Mouse (Mus musculus): Measurements from ENCODE around the gene Vmn2r26. TPM values are rescaled to one million over a fixed set of nuclear protein-coding genes. Genes with fewer than 3 reads are reported as not detected.
"Not testable (repeated sequence)": the region's sequence is repeated elsewhere in the genome, so short reads cannot be mapped to it uniquely, and the experiment has no call there.

Gene Vmn2r26
- polyA plus RNA-seq (2015; fragmentation: Nextera tagmentation; extraction: Ambion mirVana), result not detected in 2 replicates

DNA sequence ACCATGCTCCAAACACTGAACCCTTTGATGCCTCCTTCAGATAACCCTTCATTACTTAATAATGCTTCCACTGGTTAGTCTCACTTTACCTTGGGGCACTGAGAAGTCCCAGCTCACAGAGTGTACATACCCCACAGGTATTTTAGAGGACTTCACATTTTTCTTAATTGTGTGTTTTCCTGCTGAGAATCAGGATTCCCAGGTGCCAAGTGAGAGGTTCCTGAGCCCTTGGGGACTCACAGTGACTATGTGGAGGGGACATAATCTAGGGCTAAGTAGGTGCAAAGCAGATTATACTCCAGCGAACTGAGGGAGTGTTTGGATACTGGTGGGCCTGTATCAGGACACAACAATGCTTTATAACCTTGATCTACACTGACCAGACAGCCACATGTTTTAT lies at the start of gene Vmn2r26:
TSS of gene Vmn2r26 (plus strand) at position 301 of the 400 bp plus-strand sequence.
- not testable (repeated sequence) for ATAC-seq; H3K4me3 ChIP-seq (ENCODE audit: low read length)
- WGBS, result 74% methylated on average over 1 of the region's 1 CpGs

DNA sequence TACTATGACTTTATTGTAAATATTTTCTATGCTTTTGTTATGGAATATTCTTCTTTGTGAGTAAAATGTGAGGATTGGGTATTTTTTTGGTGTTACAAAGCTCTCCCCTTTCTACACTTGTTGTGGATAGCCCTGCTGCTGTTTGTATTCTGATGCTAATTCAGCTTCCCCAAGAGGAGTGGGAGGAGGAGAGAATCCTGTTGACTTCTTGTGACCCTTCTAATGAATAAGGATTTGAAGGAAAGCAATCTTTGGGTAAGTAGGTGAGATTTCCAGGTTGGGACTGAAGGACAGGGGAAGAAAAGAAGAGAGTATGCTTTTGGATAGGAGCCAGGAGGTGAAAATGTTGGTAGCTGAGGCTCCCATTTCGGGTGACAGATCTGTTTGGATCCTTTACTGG lies 3.5 kb upstream of the Vmn2r26 start:
- WGBS, result 36% methylated on average over 1 of the region's 1 CpGs
- no peak for ATAC-seq

More for the DNA sequence above, at the start of gene Vmn2r26:
- H3K4me1 ChIP-seq (ENCODE audit: control insufficient read depth, insufficient read depth, low read depth, low read length); H3K4me2 ChIP-seq (ENCODE audit: low read length); H3K27ac ChIP-seq (ENCODE audit: low read depth, low read length); H3K36me3 ChIP-seq (ENCODE audit: control insufficient read depth, insufficient read depth, low read length); H3K9ac ChIP-seq (ENCODE audit: low read depth, low read length); H3K27me3 ChIP-seq (replicated peaks; ENCODE audit: control insufficient read depth, insufficient read depth, low read length); H3K9me3 ChIP-seq (ENCODE audit: control insufficient read depth, low read length): not testable (repeated sequence)

DNA sequence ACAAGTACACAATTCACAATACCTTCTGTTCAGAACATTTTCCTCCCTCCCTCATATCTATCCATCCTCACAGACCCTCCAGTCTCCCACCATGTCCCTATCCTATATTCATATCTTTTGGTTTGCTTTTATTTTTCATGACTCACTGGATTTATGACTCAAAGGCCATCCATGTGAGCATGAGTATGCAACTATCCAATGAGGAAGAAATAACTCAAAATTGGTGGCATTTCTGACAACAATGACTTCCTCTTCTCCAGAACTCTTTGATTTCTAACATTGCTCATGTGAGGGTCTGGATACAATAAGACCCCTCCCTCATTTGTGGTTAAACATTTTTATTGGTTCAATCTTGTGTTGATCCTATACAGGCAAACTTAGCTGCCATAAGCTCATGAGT lies 24.0 kb downstream of the Vmn2r26 start:
- Histone ChIP-seq H3K9me3 (ENCODE audit: control insufficient read depth, low read length) (no peaks in the 10 kb centered on the region), H3K4me3 (ENCODE audit: low read length) (no peak overlapping the region), H3K36me3 (ENCODE audit: control insufficient read depth, insufficient read depth, low read length) (no peaks in the 10 kb centered on the region), H3K4me2 (ENCODE audit: low read length) (no peak overlapping the region), H3K4me1 (ENCODE audit: control insufficient read depth, insufficient read depth, low read depth, low read length) (no peaks in the 10 kb centered on the region), H3K9ac (ENCODE audit: low read depth, low read length) (no peak overlapping the region), H3K27ac (ENCODE audit: low read depth, low read length) (no peak overlapping the region), H3K27me3 (replicated peaks; ENCODE audit: control insufficient read depth, insufficient read depth, low read length) (no peaks in the 10 kb centered on the region)
- ATAC-seq, result no peak

More for the DNA sequence above, 3.5 kb upstream of the Vmn2r26 start:
- H3K27me3 ChIP-seq (replicated peaks; ENCODE audit: control insufficient read depth, insufficient read depth, low read length), result no peaks in the 10 kb centered on the region
- H3K4me1 ChIP-seq (ENCODE audit: control insufficient read depth, insufficient read depth, low read depth, low read length), result no peaks in the 10 kb centered on the region
- no peaks in the 10 kb centered on the region for H3K36me3 ChIP-seq (ENCODE audit: control insufficient read depth, insufficient read depth, low read length)
- H3K9ac ChIP-seq (ENCODE audit: low read depth, low read length), result no peak overlapping the region
- H3K9me3 ChIP-seq (ENCODE audit: control insufficient read depth, low read length), result no peaks in the 10 kb centered on the region
- H3K27ac ChIP-seq (ENCODE audit: low read depth, low read length), result no peak overlapping the region
- H3K4me2 ChIP-seq (ENCODE audit: low read length), result no peak overlapping the region
- H3K4me3 ChIP-seq (ENCODE audit: low read length), result no peak overlapping the region

DNA sequence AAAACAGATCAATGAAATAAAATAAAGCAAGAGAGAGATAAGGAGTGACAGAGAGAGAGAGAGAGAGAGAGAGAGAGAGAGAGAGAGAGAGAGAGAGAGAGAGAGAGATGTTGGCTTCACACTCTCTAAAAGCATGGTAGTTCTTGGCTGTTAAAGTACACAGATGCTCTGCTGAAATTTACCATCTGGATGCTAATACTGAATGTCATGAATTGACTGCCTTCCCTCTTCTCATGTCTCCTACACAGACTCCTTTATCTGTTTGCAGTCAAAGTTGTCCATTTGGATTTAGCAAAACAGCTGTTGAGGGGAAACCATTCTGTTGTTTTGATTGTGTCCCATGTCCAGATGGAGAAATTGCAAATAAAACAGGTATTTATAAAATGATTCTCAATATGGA lies 29.2 kb downstream of the Vmn2r26 start:
- ATAC-seq; H3K27me3 ChIP-seq (replicated peaks; ENCODE audit: control insufficient read depth, insufficient read depth, low read length); H3K36me3 ChIP-seq (ENCODE audit: control insufficient read depth, insufficient read depth, low read length); H3K4me1 ChIP-seq (ENCODE audit: control insufficient read depth, insufficient read depth, low read depth, low read length); H3K27ac ChIP-seq (ENCODE audit: low read depth, low read length); H3K4me2 ChIP-seq (ENCODE audit: low read length); H3K4me3 ChIP-seq (ENCODE audit: low read length); H3K9ac ChIP-seq (ENCODE audit: low read depth, low read length); H3K9me3 ChIP-seq (ENCODE audit: control insufficient read depth, low read length): not testable (repeated sequence)

DNA sequence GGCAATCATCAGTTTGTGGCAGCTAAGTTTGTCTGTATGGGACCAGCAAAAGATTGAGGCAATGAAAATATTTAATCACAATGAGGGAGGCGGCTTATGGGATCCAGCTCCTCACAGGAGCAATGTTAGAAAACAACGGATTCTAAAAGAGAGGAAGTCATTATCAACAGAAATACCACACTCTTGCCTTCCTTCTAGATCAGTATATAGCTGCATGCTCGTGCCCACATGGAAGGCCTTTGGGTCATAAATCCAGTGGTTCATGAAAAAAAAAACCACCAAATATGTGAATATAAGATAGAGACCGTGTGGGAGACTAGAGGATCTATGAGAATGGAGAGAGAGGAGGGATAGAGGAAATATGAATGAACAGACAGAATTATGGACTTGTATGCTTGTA lies 78.0 kb downstream of the Vmn2r26 start:
- Histone ChIP-seq H3K27ac (ENCODE audit: low read depth, low read length) (no peak overlapping the region), H3K4me1 (ENCODE audit: control insufficient read depth, insufficient read depth, low read depth, low read length) (no peaks in the 10 kb centered on the region), H3K4me2 (ENCODE audit: low read length) (no peak overlapping the region), H3K27me3 (replicated peaks; ENCODE audit: control insufficient read depth, insufficient read depth, low read length) (no peaks in the 10 kb centered on the region), H3K36me3 (ENCODE audit: control insufficient read depth, insufficient read depth, low read length) (no peaks in the 10 kb centered on the region), H3K9me3 (ENCODE audit: control insufficient read depth, low read length) (no peaks in the 10 kb centered on the region), H3K4me3 (ENCODE audit: low read length) (no peak overlapping the region), H3K9ac (ENCODE audit: low read depth, low read length) (no peak overlapping the region)
- WGBS, result 80% methylated on average over 4 of the region's 4 CpGs
- no peak for ATAC-seq

Other genes starting within 250 kb of the Vmn2r26 start
- gene Vmn2r24, start 245.7 kb upstream of the Vmn2r26 start, polyA plus RNA-seq (2015; fragmentation: Nextera tagmentation; extraction: Ambion mirVana), result not detected in 2 replicates
- gene Vmn2r25, start 171.1 kb upstream of the Vmn2r26 start, polyA plus RNA-seq (2015; fragmentation: Nextera tagmentation; extraction: Ambion mirVana), result not detected in 2 replicates
- not detected in 2 replicates for gene Vmn2r27, start 207.3 kb downstream of the Vmn2r26 start, polyA plus RNA-seq (2015; fragmentation: Nextera tagmentation; extraction: Ambion mirVana)